Mouse (Mus musculus) brain, embryonic 18.5 days (tissue): Measurements from ENCODE around the gene Slc17a8.
"Not testable (repeated sequence)": the region's sequence is repeated elsewhere in the genome, so short reads cannot be mapped to it uniquely, and the experiment has no call there.

Experiments used
- DNase-seq: peaks from one replicate; pipeline ENCODE4 v3.0.0-alpha.2; 2012; ENCODE audit warnings: low read depth, low spot score

Slc17a8 gene

GRCm38 (mm10) chr10:89621129-89621528 lies at the start of gene Slc17a8:
Gene Slc17a8, minus strand, starts transcription at chr10:89621253.
- no peak for DNase-seq

- not testable (repeated sequence) for DNase-seq
Measured at GRCm38 (mm10) chr10:89670371-89670770, 49.3 kb upstream of the Slc17a8 start.

- no peak for DNase-seq
Measured at GRCm38 (mm10) chr10:89667571-89667970, 46.5 kb upstream of the Slc17a8 start.

- DNase-seq = no peak
Measured at GRCm38 (mm10) chr10:89665679-89666078, 44.6 kb upstream of the Slc17a8 start.

GRCm38 (mm10) chr10:89664977-89665645 lies 44.1 kb upstream of the Slc17a8 start:
- DNase-seq = no peak

GRCm38 (mm10) chr10:89656366-89656765 lies 35.3 kb upstream of the Slc17a8 start:
- no peak for DNase-seq

GRCm38 (mm10) chr10:89652912-89653311 lies 31.9 kb upstream of the Slc17a8 start:
- DNase-seq = no peak

- no peak for DNase-seq
Measured at GRCm38 (mm10) chr10:89651691-89652090, 30.6 kb upstream of the Slc17a8 start.

GRCm38 (mm10) chr10:89646918-89647317 lies 25.9 kb upstream of the Slc17a8 start:
- no peak for DNase-seq

- no peak for DNase-seq
Measured at GRCm38 (mm10) chr10:89637001-89637400, 15.9 kb upstream of the Slc17a8 start.

- no peak for DNase-seq
Measured at GRCm38 (mm10) chr10:89635018-89635417, 14.0 kb upstream of the Slc17a8 start.

- DNase-seq = no peak
Measured at GRCm38 (mm10) chr10:89633736-89634426, 12.8 kb upstream of the Slc17a8 start.

- no peak for DNase-seq
Measured at GRCm38 (mm10) chr10:89633121-89633520, 12.1 kb upstream of the Slc17a8 start.

- DNase-seq = no peak
Measured at GRCm38 (mm10) chr10:89631831-89632230, 10.8 kb upstream of the Slc17a8 start.

- DNase-seq = no peak
Measured at GRCm38 (mm10) chr10:89630564-89630963, 9.5 kb upstream of the Slc17a8 start.

- peak; percentile 46 for DNase-seq
Measured at GRCm38 (mm10) chr10:89630052-89630451, 9.0 kb upstream of the Slc17a8 start.

- no peak for DNase-seq
Measured at GRCm38 (mm10) chr10:89626714-89627113, 5.7 kb upstream of the Slc17a8 start.

GRCm38 (mm10) chr10:89624196-89624595 lies 3.1 kb upstream of the Slc17a8 start:
- no peak for DNase-seq

- no peak for DNase-seq
Measured at GRCm38 (mm10) chr10:89599311-89599710, 21.7 kb downstream of the Slc17a8 start.

GRCm38 (mm10) chr10:89597275-89597674 lies 23.8 kb downstream of the Slc17a8 start:
- DNase-seq = no peak

GRCm38 (mm10) chr10:89595935-89596334 lies 25.1 kb downstream of the Slc17a8 start:
- no peak for DNase-seq

GRCm38 (mm10) chr10:89595514-89595913 lies 25.5 kb downstream of the Slc17a8 start:
- no peak for DNase-seq

GRCm38 (mm10) chr10:89594309-89594708 lies 26.7 kb downstream of the Slc17a8 start:
- DNase-seq = no peak
